Mouse (Mus musculus): Measurements from ENCODE around the gene Igf2bp1. TPM values are rescaled to one million over a fixed set of nuclear protein-coding genes. Genes with fewer than 3 reads are reported as not detected.
"Not testable (repeated sequence)": the region's sequence is repeated elsewhere in the genome, so short reads cannot be mapped to it uniquely, and the experiment has no call there.

The Igf2bp1 gene
- polyA plus RNA-seq, 1 experiment from 2014 or later, result 39.3 TPM

GRCm38 (mm10) chr11:95959152-95959551 lies 46.6 kb downstream of the Igf2bp1 start:
- no peak overlapping the region for H3K4me3 ChIP-seq
- no peak for ATAC-seq (ENCODE audit: extremely low read depth, insufficient number of reproducible peaks, low FRiP score, low TSS enrichment)
- no peaks in the 10 kb centered on the region for H3K27me3 ChIP-seq (replicated peaks)
- H3K9ac ChIP-seq, result no peak overlapping the region; the same call in 1 of the 2 replicates
- H3K4me2 ChIP-seq, result no peak overlapping the region
- WGBS, result 62% methylated on average over 6 of the region's 6 CpGs
- H3K4me1 ChIP-seq, result no peaks in the 10 kb centered on the region
- no peak overlapping the region for H3K27ac ChIP-seq (replicated peaks)
- H3K36me3 ChIP-seq, result peaks cover 61% of the 10 kb centered on the region
- H3K9me3 ChIP-seq, result no peaks in the 10 kb centered on the region

- no peak overlapping the region for H3K4me3 ChIP-seq
- peaks cover 52% of the 10 kb centered on the region for H3K36me3 ChIP-seq
- no peak for ATAC-seq (ENCODE audit: extremely low read depth, insufficient number of reproducible peaks, low FRiP score, low TSS enrichment)
These were observed 47.5 kb downstream of the Igf2bp1 start for GRCm38 (mm10) chr11:95958251-95958650.

GRCm38 (mm10) chr11:95957407-95957806 lies 48.3 kb downstream of the Igf2bp1 start:
- Histone ChIP-seq H3K27ac (replicated peaks) (no peak overlapping the region), H3K36me3 (peaks cover 44% of the 10 kb centered on the region), H3K4me1 (no peaks in the 10 kb centered on the region), H3K27me3 (replicated peaks) (no peaks in the 10 kb centered on the region), H3K4me3 (no peak overlapping the region), H3K9me3 (0 out of 2 replicates have a peak, but pooled peaks cover 3% of the 10 kb centered on the region), H3K9ac (no peak overlapping the region), H3K4me2 (no peak overlapping the region)
- no peak for ATAC-seq (ENCODE audit: extremely low read depth, insufficient number of reproducible peaks, low FRiP score, low TSS enrichment)
- WGBS, result 75% methylated on average over 7 of the region's 7 CpGs

More at GRCm38 (mm10) chr11:95958251-95958650, 47.5 kb downstream of the Igf2bp1 start:
- H3K27ac ChIP-seq (replicated peaks), result no peak overlapping the region
- 0 out of 2 replicates have a peak, but pooled peaks cover 3% of the 10 kb centered on the region for H3K9me3 ChIP-seq
- no peak overlapping the region for H3K9ac ChIP-seq
- no peaks in the 10 kb centered on the region for H3K27me3 ChIP-seq (replicated peaks)
- 64% methylated on average over 9 of the region's 9 CpGs for WGBS
- no peak overlapping the region for H3K4me2 ChIP-seq
- no peaks in the 10 kb centered on the region for H3K4me1 ChIP-seq

GRCm38 (mm10) chr11:95953313-95953712 lies 52.4 kb downstream of the Igf2bp1 start:
- H3K27me3 ChIP-seq (replicated peaks), result no peaks in the 10 kb centered on the region
- H3K27ac ChIP-seq (replicated peaks), result no peak overlapping the region
- H3K4me2 ChIP-seq, result no peak overlapping the region
- H3K36me3 ChIP-seq, result peaks cover 6% of the 10 kb centered on the region
- no peak for ATAC-seq (ENCODE audit: extremely low read depth, insufficient number of reproducible peaks, low FRiP score, low TSS enrichment)
- H3K4me1 ChIP-seq, result no peaks in the 10 kb centered on the region
- H3K4me3 ChIP-seq, result no peak overlapping the region
- H3K9ac ChIP-seq, result no peak overlapping the region
- 84% methylated on average over 5 of the region's 5 CpGs for WGBS
- 0 out of 2 replicates have a peak, but pooled peaks cover 3% of the 10 kb centered on the region for H3K9me3 ChIP-seq

GRCm38 (mm10) chr11:95945838-95946472 lies 59.8 kb downstream of the Igf2bp1 start:
- no peak overlapping the region for H3K27ac ChIP-seq (replicated peaks)
- ATAC-seq (ENCODE audit: extremely low read depth, insufficient number of reproducible peaks, low FRiP score, low TSS enrichment), result no peak

GRCm38 (mm10) chr11:95939828-95940507 lies 65.8 kb downstream of the Igf2bp1 start:
- Histone ChIP-seq H3K4me3 (no peak overlapping the region), H3K27ac (replicated peaks) (no peak overlapping the region), H3K9ac (no peak overlapping the region), H3K4me1 (no peaks in the 10 kb centered on the region), H3K4me2 (no peak overlapping the region), H3K36me3 (no peaks in the 10 kb centered on the region), H3K9me3 (no peaks in the 10 kb centered on the region), H3K27me3 (replicated peaks) (no peaks in the 10 kb centered on the region)
- ATAC-seq (ENCODE audit: extremely low read depth, insufficient number of reproducible peaks, low FRiP score, low TSS enrichment), result no peak
- WGBS, result 38% methylated on average over 11 of the region's 11 CpGs

More at GRCm38 (mm10) chr11:95945838-95946472, 59.8 kb downstream of the Igf2bp1 start:
- Histone ChIP-seq H3K4me1 (peaks cover 4% of the 10 kb centered on the region; the same call in 1 of the 2 replicates), H3K4me3 (no peak overlapping the region), H3K4me2 (no peak overlapping the region), H3K9ac (no peak overlapping the region), H3K27me3 (replicated peaks) (no peaks in the 10 kb centered on the region), H3K9me3 (no peaks in the 10 kb centered on the region), H3K36me3 (no peaks in the 10 kb centered on the region)
- WGBS, result 66% methylated on average over 13 of the region's 13 CpGs

GRCm38 (mm10) chr11:95936409-95936808 lies 69.3 kb downstream of the Igf2bp1 start:
- Histone ChIP-seq H3K36me3 (no peaks in the 10 kb centered on the region), H3K4me1 (no peaks in the 10 kb centered on the region), H3K9me3 (no peaks in the 10 kb centered on the region), H3K4me2 (no peak overlapping the region), H3K4me3 (no peak overlapping the region), H3K27ac (replicated peaks) (no peak overlapping the region), H3K27me3 (replicated peaks) (no peaks in the 10 kb centered on the region), H3K9ac (no peak overlapping the region)
- no peak for ATAC-seq (ENCODE audit: extremely low read depth, insufficient number of reproducible peaks, low FRiP score, low TSS enrichment)
- WGBS, result 74% methylated on average over 6 of the region's 6 CpGs

- H3K36me3 ChIP-seq; H3K9me3 ChIP-seq; H3K27ac ChIP-seq (replicated peaks); H3K4me1 ChIP-seq; H3K4me2 ChIP-seq; H3K4me3 ChIP-seq; H3K27me3 ChIP-seq (replicated peaks); H3K9ac ChIP-seq; ATAC-seq (ENCODE audit: extremely low read depth, insufficient number of reproducible peaks, low FRiP score, low TSS enrichment): not testable (repeated sequence)
- 79% methylated on average over 8 of the region's 10 CpGs for WGBS
These were observed 73.6 kb downstream of the Igf2bp1 start for GRCm38 (mm10) chr11:95932168-95932567.

- no peaks in the 10 kb centered on the region for H3K4me1 ChIP-seq
- H3K36me3 ChIP-seq, result no peaks in the 10 kb centered on the region
- 64% methylated on average over 4 of the region's 4 CpGs for WGBS
- H3K9ac ChIP-seq, result no peak overlapping the region
- ATAC-seq (ENCODE audit: extremely low read depth, insufficient number of reproducible peaks, low FRiP score, low TSS enrichment), result no peak
- peaks cover 9% of the 10 kb centered on the region for H3K9me3 ChIP-seq
- H3K4me2 ChIP-seq, result no peak overlapping the region
- H3K27me3 ChIP-seq (replicated peaks), result peaks cover 28% of the 10 kb centered on the region
- no peak overlapping the region for H3K4me3 ChIP-seq
- no peak overlapping the region for H3K27ac ChIP-seq (replicated peaks)
These were observed 79.3 kb downstream of the Igf2bp1 start for GRCm38 (mm10) chr11:95926398-95926797.

GRCm38 (mm10) chr11:95925976-95926375 lies 79.8 kb downstream of the Igf2bp1 start:
- peaks cover 32% of the 10 kb centered on the region for H3K27me3 ChIP-seq (replicated peaks)
- H3K4me2 ChIP-seq, result no peak overlapping the region
- H3K36me3 ChIP-seq, result no peaks in the 10 kb centered on the region
- H3K27ac ChIP-seq (replicated peaks), result no peak overlapping the region
- no peak overlapping the region for H3K4me3 ChIP-seq
- peaks cover 9% of the 10 kb centered on the region for H3K9me3 ChIP-seq
- H3K9ac ChIP-seq, result no peak overlapping the region
- ATAC-seq (ENCODE audit: extremely low read depth, insufficient number of reproducible peaks, low FRiP score, low TSS enrichment), result no peak
- no peaks in the 10 kb centered on the region for H3K4me1 ChIP-seq
- 83% methylated on average over 5 of the region's 5 CpGs for WGBS

- no peak for ATAC-seq (ENCODE audit: extremely low read depth, insufficient number of reproducible peaks, low FRiP score, low TSS enrichment)
- WGBS, result 35% methylated on average over 2 of the region's 2 CpGs
- Histone ChIP-seq H3K9me3 (peaks cover 9% of the 10 kb centered on the region), H3K4me1 (no peaks in the 10 kb centered on the region), H3K27ac (replicated peaks) (no peak overlapping the region), H3K4me2 (no peak overlapping the region), H3K4me3 (no peak overlapping the region), H3K9ac (no peak overlapping the region), H3K27me3 (replicated peaks) (peaks cover 47% of the 10 kb centered on the region), H3K36me3 (no peaks in the 10 kb centered on the region)
These were observed 81.5 kb downstream of the Igf2bp1 start for GRCm38 (mm10) chr11:95924215-95924614.

- not testable (repeated sequence) for H3K4me2 ChIP-seq; H3K4me3 ChIP-seq; H3K4me1 ChIP-seq; H3K27ac ChIP-seq (replicated peaks); ATAC-seq (ENCODE audit: extremely low read depth, insufficient number of reproducible peaks, low FRiP score, low TSS enrichment); H3K9ac ChIP-seq; H3K36me3 ChIP-seq; H3K9me3 ChIP-seq
- WGBS, result 3% methylated on average over 4 of the region's 6 CpGs
- H3K27me3 ChIP-seq (replicated peaks), result peaks cover 53% of the 10 kb centered on the region
These were observed 82.3 kb downstream of the Igf2bp1 start for GRCm38 (mm10) chr11:95923477-95923876.

All from heart, embryonic 13.5 days (tissue).